In genomic region chr19:11819143-11819700, GRCm38 (mm10) we compare ENCODE assay signal across 8 mouse cellular contexts. TPM values are rescaled to one million over a fixed set of nuclear protein-coding genes. Genes with fewer than 3 reads are reported as not detected.
DNase-seq lines count a peak whose midpoint lies in the region; ATAC-seq and TF ChIP-seq lines count a peak whose summit lies in the region.

Gene Stx3, minus strand, starts transcription at chr19:11819403.

- H3K36me3 ChIP-seq in heart, embryonic 11.5 days (ENCODE audit: control insufficient read depth, insufficient read depth, low read length): no peaks in the 10 kb centered on the region
- H3K36me3 ChIP-seq in C2C12 (ENCODE audit: control insufficient read depth, insufficient read depth): no peaks in the 10 kb centered on the region

- 2% methylated on average over 20 of the region's 20 CpGs for WGBS in heart, embryonic 11.5 days (ENCODE audit: insufficient replicate concordance)

- ATAC-seq in heart, embryonic 11.5 days (replicated peaks; ENCODE audit: insufficient number of reproducible peaks, low FRiP score, low TSS enrichment): no peak
- ATAC-seq in megakaryocyte, adult 5-6 weeks (ENCODE audit: poor library complexity, severe bottlenecking): no peak
- no peak for ATAC-seq in megakaryocyte progenitor cell, adult 5-6 weeks (replicated peaks; ENCODE audit: poor library complexity)

- peaks cover 2% of the 10 kb centered on the region; the same call in 1 of the 2 replicates for H3K4me1 ChIP-seq in heart, embryonic 11.5 days (ENCODE audit: control insufficient read depth, insufficient read depth, low read length)

- peak within 1 kb of the TSS; percentile 75 for H3K9ac ChIP-seq in heart, embryonic 11.5 days (ENCODE audit: low read depth, low read length)

- no peaks in the 10 kb centered on the region for H3K79me2 ChIP-seq in C2C12 (ENCODE audit: control insufficient read depth, insufficient read depth)

- peak within 1 kb of the TSS; percentile 69 for H3K4me3 ChIP-seq in heart, embryonic 11.5 days (ENCODE audit: low read depth, low read length)
- peak within 1 kb of the TSS; percentile 45 for H3K4me3 ChIP-seq in C2C12 (ENCODE audit: insufficient read depth, poor library complexity, severe bottlenecking)

- DNase-seq in heart, postnatal 10 days: no peak
- peak; percentile 42 for DNase-seq in embryo, embryonic 10.5 days (ENCODE audit: low spot score)
- DNase-seq in induced T-regulatory cell, adult 2 months (ENCODE audit: low read depth): peak; percentile 36
- no peak for DNase-seq in thymus, adult 18-20 months

- H3K9me3 ChIP-seq in heart, embryonic 11.5 days (replicated peaks; ENCODE audit: control insufficient read depth, low read length): no peaks in the 10 kb centered on the region

- H3K27me3 ChIP-seq in heart, embryonic 11.5 days (ENCODE audit: control insufficient read depth, insufficient read depth, low read length): peaks cover 3% of the 10 kb centered on the region; the same call in 1 of the 2 replicates
- H3K27me3 ChIP-seq in C2C12 (ENCODE audit: control insufficient read depth, insufficient read depth, insufficient read length): no peaks in the 10 kb centered on the region

- no peaks in the 10 kb centered on the region for H3K79me3 ChIP-seq in C2C12 (ENCODE audit: low read depth)

- peak within 1 kb of the TSS; percentile 97 for H3K4me2 ChIP-seq in heart, embryonic 11.5 days

- intact Hi-C loops in heart, postnatal 10 days (cut with DNase I): loop anchor here (2.0 kb wide), 2 partner anchors 16 to 192 kb away; no protein-coding TSS in a partner anchor

- no peak within 1 kb of the TSS for H3K27ac ChIP-seq in heart, embryonic 11.5 days (ENCODE audit: low read depth, low read length)

- peak within 1 kb of the TSS; percentile 77 for H3ac ChIP-seq in C2C12 (ENCODE audit: control insufficient read depth, insufficient read length, low read depth)

- TF ChIP-seq CTCF in C2C12 (IDR thresholded peaks at IDR 0.05; ENCODE audit: control insufficient read depth, insufficient read depth, insufficient read length): no peak

TF ChIP-seq in C2C12, 6 proteins besides CTCF, POLR2A, EP300 and RAD21:
- TF ChIP-seq CEBPB (IDR thresholded peaks at IDR 0.05; ENCODE audit: low read depth) (no peak), FOSL1 (IDR thresholded peaks at IDR 0.05; ENCODE audit: insufficient read depth, low read length, poor library complexity, severe bottlenecking) (no peak), USF1 (IDR thresholded peaks at IDR 0.05; ENCODE audit: low read depth) (no peak), MYOG (IDR thresholded peaks at IDR 0.05; ENCODE audit: control insufficient read depth, extremely low read depth, insufficient read length) (no peak), MAX (IDR thresholded peaks at IDR 0.05) (no peak), MYOD1 (IDR thresholded peaks at IDR 0.05; ENCODE audit: control insufficient read depth, insufficient read length, low read depth) (no peak)

RNA-seq across cellular contexts. Expression of gene Stx3, which starts in this region (rescaled TPM):
- 8.3 and 9.9 TPM in 2 replicates for polyA plus RNA-seq in heart, embryonic 11.5 days (2014; fragmentation: Nextera tagmentation; extraction: Ambion mirVana)
- 1 to 10 TPM; 5.9 to 8.4 TPM for total RNA-seq in heart, postnatal 10 days (2021)
- polyA plus RNA-seq in C2C12 (2012; fragmentation: generic; extraction: Trizol): 5.4 TPM
- total RNA-seq in megakaryocyte, adult 5-6 weeks (2015): 27.6 and 28.5 TPM in 2 replicates
- 30.4 and 31.5 TPM in 2 replicates for total RNA-seq in megakaryocyte, adult 5-6 weeks (2017)
- total RNA-seq in megakaryocyte progenitor cell, adult 5-6 weeks (2015): 6.4 and 7.4 TPM in 2 replicates
- total RNA-seq in megakaryocyte progenitor cell, adult 5-6 weeks (2017): 5.6 and 7.0 TPM in 2 replicates

Comparison
In these comparisons a context has a peak if more than half of its experiments do, and no peak if none do; other contexts are left out.
1. DNase-seq: peak in embryo, embryonic 10.5 days (single experiment) and induced T-regulatory cell, adult 2 months (single experiment); none in heart, postnatal 10 days (0 of 2) and thymus, adult 18-20 months (0 of 2).